Mouse (Mus musculus) A20 (cell line): ENCODE measurements at regions not wholly inside any gene's neighbourhood (a gene's known extent, or its start where the extent isn't known, plus 50 kb on each side); places are given as distances from the start of the nearest gene placed in this dataset.

Source experiments
- DNase-seq: peaks from one replicate; pipeline ENCODE4 v3.0.0-alpha.2; 2011; ENCODE audit warnings: low read depth, low spot score

- no peak for DNase-seq
Measured at GRCm38 (mm10) chr14:87864388-87865215, 448.2 kb downstream of the Tdrd3 start.

GRCm38 (mm10) chr14:87865216-87866202, 449.1 kb downstream of the Tdrd3 start:
- no peak for DNase-seq

GRCm38 (mm10) chr14:87901784-87902183, 485.3 kb downstream of the Tdrd3 start:
- DNase-seq = no peak

GRCm38 (mm10) chr14:87902416-87902815, 486.0 kb downstream of the Tdrd3 start:
- DNase-seq = no peak
